Mouse (Mus musculus): ENCODE measurements at regions not wholly inside any gene's neighbourhood (a gene's known extent, or its start where the extent isn't known, plus 50 kb on each side); places are given as distances from the start of the nearest gene placed in this dataset.
"Not testable (repeated sequence)": the region's sequence is repeated elsewhere in the genome, so short reads cannot be mapped to it uniquely, and the experiment has no call there.

GRCm38 (mm10) chr17:31753113-31753858 is 75.7 kb downstream of the Cryaa start:
- ATAC-seq (ENCODE audit: insufficient number of reproducible peaks, insufficient read depth, low FRiP score, low TSS enrichment) = no peak

GRCm38 (mm10) chr17:31753859-31754229 is 76.2 kb downstream of the Cryaa start:
- Histone ChIP-seq H3K27me3 (no peaks in the 10 kb centered on the region), H3K4me3 (no peak overlapping the region), H3K4me2 (replicated peaks) (no peak overlapping the region), H3K9ac (no peak overlapping the region), H3K36me3 (no peaks in the 10 kb centered on the region), H3K4me1 (no peaks in the 10 kb centered on the region), H3K9me3 (no peaks in the 10 kb centered on the region), H3K27ac (no peak overlapping the region)
- WGBS = 57% methylated on average over 4 of the region's 4 CpGs
- ATAC-seq (ENCODE audit: insufficient number of reproducible peaks, insufficient read depth, low FRiP score, low TSS enrichment) = no peak

More at GRCm38 (mm10) chr17:31753113-31753858, 75.7 kb downstream of the Cryaa start:
- Histone ChIP-seq H3K36me3 (no peaks in the 10 kb centered on the region), H3K27ac (no peak overlapping the region), H3K9ac (no peak overlapping the region), H3K4me2 (replicated peaks) (no peak overlapping the region), H3K4me1 (no peaks in the 10 kb centered on the region), H3K9me3 (no peaks in the 10 kb centered on the region), H3K4me3 (no peak overlapping the region), H3K27me3 (no peaks in the 10 kb centered on the region)
- 71% methylated on average over 9 of the region's 9 CpGs for WGBS

- Histone ChIP-seq H3K27me3 (no peaks in the 10 kb centered on the region), H3K4me2 (replicated peaks) (no peak overlapping the region), H3K27ac (no peak overlapping the region), H3K4me3 (no peak overlapping the region), H3K9me3 (no peaks in the 10 kb centered on the region), H3K4me1 (no peaks in the 10 kb centered on the region), H3K9ac (no peak overlapping the region), H3K36me3 (no peaks in the 10 kb centered on the region)
- WGBS = 83% methylated on average over 2 of the region's 2 CpGs
- no peak for ATAC-seq (ENCODE audit: insufficient number of reproducible peaks, insufficient read depth, low FRiP score, low TSS enrichment)
These were observed 82.9 kb downstream of the Cryaa start for GRCm38 (mm10) chr17:31760465-31760864.

DNA sequence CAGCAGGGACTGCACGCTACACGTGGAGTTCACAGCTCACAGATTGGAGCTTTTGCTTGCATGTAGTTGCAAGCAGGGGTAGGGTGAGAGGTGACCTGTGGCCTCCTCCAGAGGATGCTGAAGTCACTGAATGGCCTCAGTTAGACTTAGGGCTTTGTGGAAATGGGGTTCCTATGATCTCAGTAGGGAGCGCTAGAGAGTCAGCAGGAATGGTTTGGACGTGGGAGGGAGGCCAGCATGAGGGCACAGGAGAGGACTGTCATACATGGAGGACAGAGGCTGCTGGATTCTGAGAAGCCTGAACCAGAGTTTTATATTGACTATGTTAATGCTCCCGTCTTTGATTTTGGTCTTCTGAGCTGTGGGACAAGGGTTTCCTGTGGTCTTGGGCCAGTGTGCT is 85.5 kb downstream of the Cryaa start:
- H3K27me3 ChIP-seq = no peaks in the 10 kb centered on the region
- WGBS = 58% methylated on average over 5 of the region's 5 CpGs
- ATAC-seq (ENCODE audit: insufficient number of reproducible peaks, insufficient read depth, low FRiP score, low TSS enrichment) = no peak
- H3K36me3 ChIP-seq = no peaks in the 10 kb centered on the region
- H3K4me2 ChIP-seq (replicated peaks) = no peak overlapping the region
- H3K4me1 ChIP-seq = peaks cover 9% of the 10 kb centered on the region
- no peak overlapping the region for H3K4me3 ChIP-seq
- H3K9ac ChIP-seq = no peak overlapping the region
- no peaks in the 10 kb centered on the region for H3K9me3 ChIP-seq
- H3K27ac ChIP-seq = no peak overlapping the region

DNA sequence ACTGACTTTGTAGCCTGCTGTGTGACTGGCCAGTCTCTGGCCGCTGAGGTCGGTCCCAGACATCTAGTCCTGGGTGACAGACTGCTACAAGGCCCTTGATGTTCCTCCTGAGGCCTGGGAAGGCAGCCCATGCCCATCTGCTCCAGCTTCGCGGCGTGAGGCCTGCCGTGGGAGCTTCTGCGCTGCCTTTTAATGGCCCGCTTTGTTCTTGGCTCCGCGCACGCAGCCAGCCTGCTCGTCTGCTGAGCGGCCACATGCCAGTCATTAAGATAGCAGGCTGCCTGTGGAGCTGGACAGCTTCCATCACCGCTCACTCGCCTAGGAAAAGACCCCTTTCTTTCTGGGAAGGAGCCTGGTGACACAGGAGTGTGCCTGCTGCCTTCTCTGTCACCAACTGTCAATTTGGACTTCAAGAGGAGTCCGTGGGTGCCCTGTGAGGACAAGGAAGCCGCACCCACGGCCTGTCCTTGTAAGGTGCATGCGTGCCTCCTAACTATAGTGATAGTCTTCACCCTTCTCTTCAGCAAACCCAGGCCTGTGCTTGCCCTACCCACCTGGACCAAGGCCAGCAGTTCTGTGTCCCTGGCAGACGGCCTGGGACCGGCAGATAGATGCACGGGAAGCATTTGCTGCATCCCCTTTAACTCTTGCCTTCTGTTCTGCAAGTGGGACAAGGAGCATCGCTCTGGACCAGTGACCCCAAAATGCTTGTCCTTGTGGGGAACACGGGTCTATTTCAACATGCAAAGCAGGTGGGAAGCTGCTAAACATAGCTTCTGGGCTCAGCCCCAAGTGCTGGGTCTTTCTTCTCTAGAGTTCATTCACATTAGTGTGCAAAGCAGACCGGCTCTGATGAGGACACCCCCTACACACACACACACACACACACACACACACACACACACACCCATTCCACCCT is 88.6 kb downstream of the Sik1 start:
- no peaks in the 10 kb centered on the region for H3K27me3 ChIP-seq
- WGBS = 34% methylated on average over 25 of the region's 25 CpGs
- 0 out of 2 replicates have a peak overlapping the region, but pooled peaks have one; percentile 13 for H3K4me2 ChIP-seq (replicated peaks)
- H3K27ac ChIP-seq = peak overlapping the region; percentile 75
- H3K4me3 ChIP-seq = no peak overlapping the region
- H3K9ac ChIP-seq = no peak overlapping the region
- ATAC-seq (ENCODE audit: insufficient number of reproducible peaks, insufficient read depth, low FRiP score, low TSS enrichment) = 0 out of 2 replicates have a peak, but pooled peaks have one; percentile 15
- no peaks in the 10 kb centered on the region for H3K36me3 ChIP-seq
- H3K4me1 ChIP-seq = peaks cover 9% of the 10 kb centered on the region
- H3K9me3 ChIP-seq = peaks cover 5% of the 10 kb centered on the region; the same call in 1 of the 2 replicates

GRCm38 (mm10) chr17:31772201-31772820 is 83.3 kb downstream of the Sik1 start:
- no peaks in the 10 kb centered on the region for H3K27me3 ChIP-seq
- no peak overlapping the region for H3K27ac ChIP-seq
- no peaks in the 10 kb centered on the region for H3K36me3 ChIP-seq
- no peak overlapping the region for H3K4me2 ChIP-seq (replicated peaks)
- peaks cover 8% of the 10 kb centered on the region for H3K4me1 ChIP-seq
- WGBS = 50% methylated on average over 9 of the region's 9 CpGs
- no peak overlapping the region for H3K9ac ChIP-seq
- H3K9me3 ChIP-seq = peaks cover 5% of the 10 kb centered on the region; the same call in 1 of the 2 replicates
- H3K4me3 ChIP-seq = no peak overlapping the region
- ATAC-seq (ENCODE audit: insufficient number of reproducible peaks, insufficient read depth, low FRiP score, low TSS enrichment) = no peak

GRCm38 (mm10) chr17:31773882-31774281 is 81.7 kb downstream of the Sik1 start:
- not testable (repeated sequence) for H3K4me3 ChIP-seq; H3K9ac ChIP-seq; H3K4me2 ChIP-seq (replicated peaks); H3K27me3 ChIP-seq; H3K9me3 ChIP-seq; H3K27ac ChIP-seq; ATAC-seq (ENCODE audit: insufficient number of reproducible peaks, insufficient read depth, low FRiP score, low TSS enrichment); H3K36me3 ChIP-seq
- peaks cover 15% of the 10 kb centered on the region for H3K4me1 ChIP-seq

DNA sequence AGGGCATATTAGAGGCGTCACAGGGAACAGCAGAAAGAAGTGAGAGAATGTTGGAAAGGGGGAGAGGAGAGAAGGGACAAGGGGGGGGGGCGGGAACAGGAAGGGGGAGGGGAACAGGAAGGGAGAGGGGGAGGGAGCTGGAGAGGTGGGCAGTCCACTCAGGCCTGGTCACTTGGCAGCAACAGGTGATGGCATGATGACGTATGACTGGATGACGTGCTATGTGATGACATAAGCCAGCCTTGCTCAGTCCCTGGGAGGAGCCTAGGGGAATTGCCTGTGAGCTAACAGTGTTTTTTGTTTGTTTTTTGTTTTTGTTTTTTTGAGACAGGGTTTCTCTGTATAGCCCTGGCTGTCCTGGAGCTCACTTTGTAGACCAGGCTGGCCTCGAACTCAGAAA is 80.6 kb downstream of the Sik1 start:
- 84% methylated on average over 5 of the region's 5 CpGs for WGBS
- Histone ChIP-seq H3K27ac (no peak overlapping the region), H3K4me3 (no peak overlapping the region), H3K36me3 (no peaks in the 10 kb centered on the region), H3K9me3 (peaks cover 5% of the 10 kb centered on the region; the same call in 1 of the 2 replicates), H3K27me3 (no peaks in the 10 kb centered on the region), H3K4me2 (replicated peaks) (no peak overlapping the region), H3K4me1 (peaks cover 15% of the 10 kb centered on the region), H3K9ac (no peak overlapping the region)
- ATAC-seq (ENCODE audit: insufficient number of reproducible peaks, insufficient read depth, low FRiP score, low TSS enrichment) = no peak

- H3K4me2 ChIP-seq (replicated peaks) = no peak overlapping the region
- ATAC-seq (ENCODE audit: insufficient number of reproducible peaks, insufficient read depth, low FRiP score, low TSS enrichment) = no peak
- H3K9ac ChIP-seq = no peak overlapping the region
- H3K9me3 ChIP-seq = no peaks in the 10 kb centered on the region
- no peak overlapping the region for H3K4me3 ChIP-seq
- peaks cover 15% of the 10 kb centered on the region for H3K4me1 ChIP-seq
- H3K27me3 ChIP-seq = no peaks in the 10 kb centered on the region
- H3K36me3 ChIP-seq = no peaks in the 10 kb centered on the region
- 86% methylated on average over 3 of the region's 3 CpGs for WGBS
- no peak overlapping the region for H3K27ac ChIP-seq
These were observed 79.6 kb downstream of the Sik1 start for GRCm38 (mm10) chr17:31775966-31776365.

- 33% methylated on average over 9 of the region's 9 CpGs for whole genome bisulfite sequencing
- Histone ChIP-seq H3K9me3 (no peaks in the 10 kb centered on the region), H3K4me2 (replicated peaks) (no peak overlapping the region), H3K36me3 (no peaks in the 10 kb centered on the region), H3K4me1 (peaks cover 15% of the 10 kb centered on the region), H3K4me3 (no peak overlapping the region), H3K27ac (peak overlapping the region; percentile 65), H3K27me3 (no peaks in the 10 kb centered on the region), H3K9ac (no peak overlapping the region)
- ATAC-seq (ENCODE audit: insufficient number of reproducible peaks, insufficient read depth, low FRiP score, low TSS enrichment) = peak; percentile 87
These were observed 78.5 kb downstream of the Sik1 start for GRCm38 (mm10) chr17:31776949-31777607.

DNA sequence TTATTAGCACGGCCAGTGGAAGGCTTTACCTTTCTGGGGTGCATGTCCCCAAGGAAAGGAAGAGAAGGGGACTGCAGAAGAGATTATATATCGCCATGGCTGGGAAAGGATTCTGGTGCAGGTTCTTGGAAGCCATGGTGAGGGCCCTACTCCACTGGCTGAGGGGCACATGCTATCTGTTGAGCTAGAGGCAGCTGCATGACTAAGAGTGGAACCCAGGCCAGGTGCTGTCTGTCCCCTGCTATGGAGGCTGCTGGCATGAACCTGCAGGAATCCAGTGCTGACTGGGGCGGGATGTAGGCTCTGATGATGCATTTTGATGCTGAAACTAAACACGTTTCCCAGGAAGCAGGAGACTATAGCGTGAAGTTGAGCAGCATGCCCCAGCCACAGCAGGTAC is 77.9 kb downstream of the Sik1 start:
- H3K27ac ChIP-seq = peak overlapping the region; percentile 65
- 68% methylated on average over 5 of the region's 5 CpGs for WGBS
- H3K9me3 ChIP-seq = no peaks in the 10 kb centered on the region
- no peak overlapping the region for H3K4me2 ChIP-seq (replicated peaks)
- H3K36me3 ChIP-seq = no peaks in the 10 kb centered on the region
- no peaks in the 10 kb centered on the region for H3K27me3 ChIP-seq
- no peak overlapping the region for H3K4me3 ChIP-seq
- no peak for ATAC-seq (ENCODE audit: insufficient number of reproducible peaks, insufficient read depth, low FRiP score, low TSS enrichment)
- no peak overlapping the region for H3K9ac ChIP-seq
- H3K4me1 ChIP-seq = peaks cover 15% of the 10 kb centered on the region

Data from embryonic facial prominence, embryonic 12.5 days (tissue).